Mouse (Mus musculus) liver, embryonic 12.5 days (tissue): Measurements from ENCODE around the gene Hoxa5. TPM values are rescaled to one million over a fixed set of nuclear protein-coding genes. Genes with fewer than 3 reads are reported as not detected.
A peak's percentile ranks its signal among the peaks of the same experiment; 100 is the strongest.

Source experiments
- ATAC-seq: fragments of 200-750 bp; cut with Nextera tagmentation; 2 replicates; pipeline ENCODE4 v1.8.0; 2017; ENCODE audit warnings: moderate number of reproducible peaks, mild to moderate bottlenecking, moderate library complexity
- H3K27ac ChIP-seq: fragments of 300-500 bp; sonication (generic); 2 replicates; pipeline ENCODE4 v1.5.1; 2016; ENCODE audit warnings: mild to moderate bottlenecking
- H3K27me3 ChIP-seq: fragments of 300-500 bp; sonication (generic); replicated peaks from 2 replicates; pipeline ENCODE4 v1.6.1; 2016; ENCODE audit warnings: mild to moderate bottlenecking, moderate library complexity
- H3K36me3 ChIP-seq: fragments of 300-500 bp; sonication (generic); 2 replicates; pipeline ENCODE4 v1.6.1; 2016; ENCODE audit warnings: mild to moderate bottlenecking, moderate library complexity
- H3K4me1 ChIP-seq: fragments of 300-500 bp; sonication (generic); 2 replicates; pipeline ENCODE4 v1.6.1; 2016
- H3K4me2 ChIP-seq: fragments of 300-500 bp; sonication (generic); 2 replicates; pipeline ENCODE4 v1.6.1; 2016; ENCODE audit warnings: mild to moderate bottlenecking, moderate library complexity
- H3K4me3 ChIP-seq: fragments of 300-500 bp; sonication (generic); 2 replicates; pipeline ENCODE4 v1.5.1; 2016; ENCODE audit warnings: mild to moderate bottlenecking, moderate library complexity
- H3K9ac ChIP-seq: fragments of 300-500 bp; sonication (generic); 2 replicates; pipeline ENCODE4 v1.6.1; 2016; ENCODE audit warnings: mild to moderate bottlenecking, moderate library complexity
- H3K9me3 ChIP-seq: fragments of 300-500 bp; sonication (generic); replicated peaks from 2 replicates; pipeline ENCODE4 v1.6.1; 2016; ENCODE audit warnings: mild to moderate bottlenecking, moderate library complexity
- WGBS: fragments of 180-500 bp; shearing (Covaris S2); methylation state at CpG from one replicate; pipeline ENCODE4 v1.1.7; 2016; ENCODE audit not compliant: insufficient replicate concordance; 5-methylcytosine and 5-hydroxymethylcytosine counted together
- polyA plus RNA-seq: library from polyadenylated mRNA; unstranded; fragments of >200 nt; fragmentation: Nextera tagmentation; extraction: Ambion mirVana; gene quantifications from 2 replicates; pipeline ENCODE4 v1.2.1, GENCODE M21; 2016

Hoxa5 gene
- polyA plus RNA-seq, 1 experiment from 2014 or later, result 2.1 TPM

GRCm38 (mm10) chr6:52165441-52166370 lies 38.7 kb downstream of the Hoxa5 start:
- Histone ChIP-seq H3K27me3 (peaks cover 98% of the 10 kb centered on the region), H3K9me3 (no peaks in the 10 kb centered on the region), H3K27ac (0 out of 2 replicates have a peak overlapping the region, but pooled peaks have one; percentile 36), H3K9ac (peak overlapping the region; percentile 31; the same call in 1 of the 2 replicates), H3K4me3 (peak overlapping the region; percentile 9; the same call in 1 of the 2 replicates), H3K36me3 (no peaks in the 10 kb centered on the region), H3K4me1 (no peaks in the 10 kb centered on the region; the same call in 1 of the 2 replicates), H3K4me2 (peak overlapping the region; percentile 39)
- WGBS, result 3% methylated on average over 27 of the region's 28 CpGs
- ATAC-seq, result no peak

- Histone ChIP-seq H3K9me3 (no peaks in the 10 kb centered on the region), H3K4me1 (0 out of 2 replicates have a peak, but pooled peaks cover 2% of the 10 kb centered on the region), H3K27me3 (peaks cover 98% of the 10 kb centered on the region), H3K36me3 (no peaks in the 10 kb centered on the region), H3K4me3 (peak within 1 kb of the TSS; percentile 37), H3K27ac (peak within 1 kb of the TSS; percentile 49), H3K9ac (peak within 1 kb of the TSS; percentile 52), H3K4me2 (peak within 1 kb of the TSS; percentile 39)
- WGBS, result 4% methylated on average over 25 of the region's 25 CpGs
- no peak for ATAC-seq
These were observed 39.6 kb downstream of the Hoxa5 start, which contains the start of gene Hoxa2 for GRCm38 (mm10) chr6:52164626-52165440. Gene Hoxa2, minus strand, starts transcription at chr6:52164831.

GRCm38 (mm10) chr6:52164051-52164625 lies 40.2 kb downstream of the Hoxa5 start:
- no peak for ATAC-seq
- Histone ChIP-seq H3K27me3 (peaks cover 98% of the 10 kb centered on the region), H3K4me3 (peak overlapping the region; percentile 37), H3K36me3 (no peaks in the 10 kb centered on the region), H3K4me2 (peak overlapping the region; percentile 39), H3K4me1 (0 out of 2 replicates have a peak, but pooled peaks cover 3% of the 10 kb centered on the region), H3K9me3 (no peaks in the 10 kb centered on the region), H3K27ac (peak overlapping the region; percentile 49), H3K9ac (peak overlapping the region; percentile 52)
- WGBS, result under 1% methylated on average over 39 of the region's 39 CpGs

GRCm38 (mm10) chr6:52163366-52164031 lies 40.9 kb downstream of the Hoxa5 start:
- Histone ChIP-seq H3K27ac (peak overlapping the region; percentile 49), H3K9ac (0 out of 2 replicates have a peak overlapping the region, but pooled peaks have one; percentile 19), H3K4me2 (peak overlapping the region; percentile 39), H3K9me3 (no peaks in the 10 kb centered on the region), H3K4me3 (peak overlapping the region; percentile 19), H3K27me3 (peaks cover 98% of the 10 kb centered on the region), H3K4me1 (peaks cover 6% of the 10 kb centered on the region), H3K36me3 (no peaks in the 10 kb centered on the region)
- WGBS, result 8% methylated on average over 17 of the region's 17 CpGs
- ATAC-seq, result no peak

GRCm38 (mm10) chr6:52162611-52163365 lies 41.6 kb downstream of the Hoxa5 start:
- Histone ChIP-seq H3K4me1 (peaks cover 8% of the 10 kb centered on the region), H3K27me3 (peaks cover 98% of the 10 kb centered on the region), H3K27ac (peak overlapping the region; percentile 49), H3K36me3 (no peaks in the 10 kb centered on the region), H3K9ac (0 out of 2 replicates have a peak overlapping the region, but pooled peaks have one; percentile 19), H3K4me2 (peak overlapping the region; percentile 39), H3K9me3 (no peaks in the 10 kb centered on the region), H3K4me3 (peak overlapping the region; percentile 19)
- WGBS, result 10% methylated on average over 14 of the region's 14 CpGs
- no peak for ATAC-seq

- Histone ChIP-seq H3K9ac (no peak overlapping the region), H3K27me3 (peaks cover 98% of the 10 kb centered on the region), H3K4me2 (no peak overlapping the region; the same call in 1 of the 2 replicates), H3K9me3 (no peaks in the 10 kb centered on the region), H3K27ac (no peak overlapping the region), H3K4me1 (peaks cover 8% of the 10 kb centered on the region), H3K36me3 (no peaks in the 10 kb centered on the region), H3K4me3 (no peak overlapping the region)
- no peak for ATAC-seq
- WGBS, result 24% methylated on average over 1 of the region's 1 CpGs
These were observed 42.4 kb downstream of the Hoxa5 start for GRCm38 (mm10) chr6:52162093-52162380.

GRCm38 (mm10) chr6:52161336-52162092 lies 42.9 kb downstream of the Hoxa5 start:
- H3K27me3 ChIP-seq, result peaks cover 98% of the 10 kb centered on the region
- 0 out of 2 replicates have a peak overlapping the region, but pooled peaks have one; percentile 45 for H3K27ac ChIP-seq
- no peak overlapping the region for H3K9ac ChIP-seq
- no peak overlapping the region for H3K4me3 ChIP-seq
- H3K36me3 ChIP-seq, result no peaks in the 10 kb centered on the region
- H3K4me2 ChIP-seq, result peak overlapping the region; percentile 78
- no peaks in the 10 kb centered on the region for H3K9me3 ChIP-seq
- WGBS, result 24% methylated on average over 8 of the region's 8 CpGs
- no peak for ATAC-seq
- H3K4me1 ChIP-seq, result peaks cover 8% of the 10 kb centered on the region

- Histone ChIP-seq H3K27me3 (peaks cover 98% of the 10 kb centered on the region), H3K4me3 (peak overlapping the region; percentile 61), H3K36me3 (no peaks in the 10 kb centered on the region), H3K4me1 (peaks cover 8% of the 10 kb centered on the region), H3K4me2 (peak overlapping the region; percentile 78), H3K9ac (peak overlapping the region; percentile 31; the same call in 1 of the 2 replicates), H3K9me3 (no peaks in the 10 kb centered on the region), H3K27ac (peak overlapping the region; percentile 64)
- ATAC-seq, result no peak
- 14% methylated on average over 30 of the region's 30 CpGs for WGBS
These were observed 43.7 kb downstream of the Hoxa5 start for GRCm38 (mm10) chr6:52160511-52161335.

GRCm38 (mm10) chr6:52159979-52160378 lies 44.4 kb downstream of the Hoxa5 start:
- peak overlapping the region; percentile 78 for H3K4me2 ChIP-seq
- peak overlapping the region; percentile 61 for H3K4me3 ChIP-seq
- H3K27me3 ChIP-seq, result peaks cover 98% of the 10 kb centered on the region
- peaks cover 8% of the 10 kb centered on the region for H3K4me1 ChIP-seq
- ATAC-seq, result no peak
- 11% methylated on average over 9 of the region's 9 CpGs for WGBS
- no peaks in the 10 kb centered on the region for H3K36me3 ChIP-seq
- no peaks in the 10 kb centered on the region for H3K9me3 ChIP-seq
- H3K9ac ChIP-seq, result no peak overlapping the region
- H3K27ac ChIP-seq, result peak overlapping the region; percentile 64
